Mouse (Mus musculus) CD4-positive, CD25-positive, alpha-beta regulatory T cell, adult 4 months (primary cell): ENCODE measurements around the gene C1qb. TPM values are rescaled to one million over a fixed set of nuclear protein-coding genes. Genes with fewer than 3 reads are reported as not detected.

Experiments used
- ATAC-seq: one replicate; pipeline ENCODE4 v1.8.0; 2017
- polyA plus RNA-seq, 2 experiments: library from polyadenylated mRNA; unstranded; fragments of 100-300 nt; shearing (Covaris generic); gene quantifications; one replicate each; pipeline ENCODE4 v1.2.1; 2017

The C1qb gene
- polyA plus RNA-seq: 1 to 10 TPM; 2.0 to 3.4 TPM

- ATAC-seq: no peak
Observed at GRCm38 (mm10) chr4:136886101-136886500, at the start of gene C1qb. TSS of gene C1qb (minus strand) at chr4:136886187.

- ATAC-seq: no peak
Observed at GRCm38 (mm10) chr4:136934746-136935613, 49.0 kb upstream of the C1qb start.

GRCm38 (mm10) chr4:136930474-136930873 lies 44.5 kb upstream of the C1qb start:
- no peak for ATAC-seq

GRCm38 (mm10) chr4:136928928-136929327 lies 42.9 kb upstream of the C1qb start:
- no peak for ATAC-seq

- ATAC-seq: no peak
Observed at GRCm38 (mm10) chr4:136925804-136926203, 39.8 kb upstream of the C1qb start.

GRCm38 (mm10) chr4:136924529-136924928 lies 38.5 kb upstream of the C1qb start:
- ATAC-seq: no peak

- no peak for ATAC-seq
Observed at GRCm38 (mm10) chr4:136919526-136919925, 33.5 kb upstream of the C1qb start.

GRCm38 (mm10) chr4:136918834-136919233 lies 32.8 kb upstream of the C1qb start:
- ATAC-seq: no peak

GRCm38 (mm10) chr4:136917165-136917524 lies 31.2 kb upstream of the C1qb start:
- no peak for ATAC-seq

- no peak for ATAC-seq
Observed at GRCm38 (mm10) chr4:136916359-136917164, 30.6 kb upstream of the C1qb start.

GRCm38 (mm10) chr4:136912841-136913240 lies 26.9 kb upstream of the C1qb start:
- ATAC-seq: no peak

- ATAC-seq: no peak
Observed at GRCm38 (mm10) chr4:136911804-136912203, 25.8 kb upstream of the C1qb start.

GRCm38 (mm10) chr4:136911211-136911646 lies 25.2 kb upstream of the C1qb start:
- ATAC-seq: no peak

- ATAC-seq: no peak
Observed at GRCm38 (mm10) chr4:136907809-136908208, 21.8 kb upstream of the C1qb start.

- no peak for ATAC-seq
Observed at GRCm38 (mm10) chr4:136907033-136907432, 21.0 kb upstream of the C1qb start.

- ATAC-seq: no peak
Observed at GRCm38 (mm10) chr4:136904767-136905539, 19.0 kb upstream of the C1qb start.

- no peak for ATAC-seq
Observed at GRCm38 (mm10) chr4:136899154-136899553, 13.2 kb upstream of the C1qb start.

- ATAC-seq: no peak
Observed at GRCm38 (mm10) chr4:136898637-136899036, 12.7 kb upstream of the C1qb start, which contains the start of gene C1qa. TSS of gene C1qa (minus strand) at chr4:136898803.

- no peak for ATAC-seq
Observed at GRCm38 (mm10) chr4:136898084-136898598, 12.2 kb upstream of the C1qb start.

GRCm38 (mm10) chr4:136896461-136896860 lies 10.5 kb upstream of the C1qb start:
- ATAC-seq: no peak

GRCm38 (mm10) chr4:136895861-136896260 lies 9.9 kb upstream of the C1qb start:
- ATAC-seq: no peak

- ATAC-seq: no peak
Observed at GRCm38 (mm10) chr4:136894821-136895220, 8.8 kb upstream of the C1qb start.
